Mouse (Mus musculus) midbrain, embryonic 13.5 days (tissue): ENCODE data around the gene Gm10188. TPM values are rescaled to one million over a fixed set of nuclear protein-coding genes. Genes with fewer than 3 reads are reported as not detected.
A peak's percentile ranks its signal among the peaks of the same experiment; 100 is the strongest.

Experiments used
- ATAC-seq: fragments of 200-750 bp; cut with Nextera tagmentation; 2 replicates; pipeline ENCODE4 v1.8.0; 2017; ENCODE audit warnings: mild to moderate bottlenecking, moderate TSS enrichment, moderate library complexity
- H3K27ac ChIP-seq: fragments of 300-500 bp; sonication (generic); 2 replicates; pipeline ENCODE4 v1.5.1; 2015; ENCODE audit warnings: inconsistent platforms, mild to moderate bottlenecking, moderate library complexity
- H3K27me3 ChIP-seq: fragments of 300-500 bp; sonication (generic); 2 replicates; pipeline ENCODE4 v1.6.1; 2015; ENCODE audit warnings: mild to moderate bottlenecking, inconsistent platforms
- H3K36me3 ChIP-seq: fragments of 300-500 bp; sonication (generic); 2 replicates; pipeline ENCODE4 v1.6.1; 2015; ENCODE audit warnings: mild to moderate bottlenecking, inconsistent platforms
- H3K4me1 ChIP-seq: fragments of 300-500 bp; sonication (generic); replicated peaks from 2 replicates; pipeline ENCODE4 v1.6.1; 2015; ENCODE audit warnings: inconsistent platforms
- H3K4me2 ChIP-seq: fragments of 300-500 bp; sonication (generic); replicated peaks from 2 replicates; pipeline ENCODE4 v1.6.1; 2015; ENCODE audit warnings: moderate library complexity, mild to moderate bottlenecking, inconsistent platforms
- H3K4me3 ChIP-seq: fragments of 300-500 bp; sonication (generic); replicated peaks from 2 replicates; pipeline ENCODE4 v1.5.1; 2015; ENCODE audit warnings: mild to moderate bottlenecking, inconsistent platforms
- H3K9ac ChIP-seq: fragments of 300-500 bp; sonication (generic); replicated peaks from 2 replicates; pipeline ENCODE4 v1.6.1; 2015; ENCODE audit warnings: mild to moderate bottlenecking, inconsistent platforms
- H3K9me3 ChIP-seq: fragments of 300-500 bp; sonication (generic); 2 replicates; pipeline ENCODE4 v1.6.1; 2016; ENCODE audit warnings: mild to moderate bottlenecking, inconsistent platforms
- WGBS: fragments of 180-500 bp; shearing (Covaris S2); methylation state at CpG from one replicate; pipeline ENCODE4 v1.1.7; 2015; 5-methylcytosine and 5-hydroxymethylcytosine counted together
- polyA plus RNA-seq: library from polyadenylated mRNA; unstranded; fragments of >200 nt; fragmentation: Nextera tagmentation; extraction: Ambion mirVana; gene quantifications from 2 replicates; pipeline ENCODE4 v1.2.1, GENCODE M21; 2015

Gm10188 gene
- polyA plus RNA-seq, 1 experiment from 2014 or later: 0.58 TPM

DNA sequence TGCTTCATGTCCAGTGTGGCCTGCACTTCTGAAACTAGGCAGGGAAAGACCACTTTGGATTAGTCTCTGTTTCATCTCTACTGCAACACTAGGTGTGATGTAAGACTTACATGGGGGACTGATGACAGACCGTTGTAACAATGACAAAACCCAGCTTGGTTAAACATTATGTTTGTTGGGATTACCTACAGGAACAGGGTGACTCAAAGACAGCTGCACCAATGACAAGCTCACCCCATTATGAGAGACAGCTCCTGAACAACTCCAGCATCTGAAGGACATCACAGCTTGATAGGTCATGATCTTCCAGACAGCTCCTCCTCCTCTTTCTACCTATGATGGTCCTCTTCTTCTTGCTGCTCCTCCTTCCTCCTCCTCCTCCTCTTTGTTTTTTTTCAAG is 30.8 kb upstream of the Gm10188 start:
- H3K9ac ChIP-seq: no peak overlapping the region
- no peak overlapping the region for H3K27ac ChIP-seq
- ATAC-seq: no peak
- H3K4me2 ChIP-seq: no peak overlapping the region
- H3K9me3 ChIP-seq: no peaks in the 10 kb centered on the region
- H3K27me3 ChIP-seq: no peaks in the 10 kb centered on the region
- H3K4me3 ChIP-seq: no peak overlapping the region
- H3K36me3 ChIP-seq: peaks cover 6% of the 10 kb centered on the region; the same call in 1 of the 2 replicates
- 84% methylated on average over 1 of the region's 1 CpGs for WGBS
- peaks cover 3% of the 10 kb centered on the region; the same call in 1 of the 2 replicates for H3K4me1 ChIP-seq

DNA sequence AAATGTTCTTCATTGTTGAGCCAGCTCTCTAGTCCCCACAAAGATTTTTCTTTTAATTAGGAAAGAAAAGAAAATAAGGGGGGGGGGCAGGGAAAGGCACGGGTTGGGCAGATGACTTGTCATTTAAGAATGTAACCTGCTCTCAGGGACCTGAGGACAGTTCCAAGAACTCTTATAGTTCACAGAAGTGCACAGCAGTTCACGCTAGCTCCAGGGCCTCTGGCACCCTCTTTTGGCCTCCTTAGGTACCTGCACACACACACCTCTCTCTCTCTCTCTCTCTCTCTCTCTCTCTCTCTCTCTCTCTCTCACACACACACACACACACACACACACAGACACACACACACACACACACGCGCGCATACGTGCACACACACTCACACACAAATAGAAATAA is 24.9 kb upstream of the Gm10188 start:
- no peak overlapping the region for H3K4me2 ChIP-seq
- no peaks in the 10 kb centered on the region for H3K9me3 ChIP-seq
- ATAC-seq: no peak
- no peak overlapping the region for H3K27ac ChIP-seq
- H3K9ac ChIP-seq: no peak overlapping the region
- 81% methylated on average over 6 of the region's 6 CpGs for WGBS
- no peaks in the 10 kb centered on the region for H3K27me3 ChIP-seq
- peaks cover 6% of the 10 kb centered on the region; the same call in 1 of the 2 replicates for H3K36me3 ChIP-seq
- no peaks in the 10 kb centered on the region for H3K4me1 ChIP-seq
- no peak overlapping the region for H3K4me3 ChIP-seq

GRCm38 (mm10) chr1:132246641-132247040 is 17.1 kb upstream of the Gm10188 start:
- WGBS: 87% methylated on average over 4 of the region's 4 CpGs
- Histone ChIP-seq H3K4me3 (no peak overlapping the region), H3K4me2 (no peak overlapping the region), H3K4me1 (no peaks in the 10 kb centered on the region), H3K27ac (no peak overlapping the region), H3K27me3 (no peaks in the 10 kb centered on the region), H3K9me3 (no peaks in the 10 kb centered on the region), H3K36me3 (no peaks in the 10 kb centered on the region), H3K9ac (no peak overlapping the region)
- no peak for ATAC-seq

GRCm38 (mm10) chr1:132246137-132246536 is 16.6 kb upstream of the Gm10188 start:
- Histone ChIP-seq H3K27me3 (no peaks in the 10 kb centered on the region), H3K9ac (no peak overlapping the region), H3K27ac (no peak overlapping the region), H3K4me2 (no peak overlapping the region), H3K9me3 (no peaks in the 10 kb centered on the region), H3K4me1 (no peaks in the 10 kb centered on the region), H3K36me3 (no peaks in the 10 kb centered on the region), H3K4me3 (no peak overlapping the region)
- ATAC-seq: no peak
- WGBS: 72% methylated on average over 6 of the region's 6 CpGs

- H3K4me3 ChIP-seq: no peak overlapping the region
- no peaks in the 10 kb centered on the region for H3K4me1 ChIP-seq
- no peaks in the 10 kb centered on the region for H3K36me3 ChIP-seq
- WGBS: 83% methylated on average over 5 of the region's 5 CpGs
- no peaks in the 10 kb centered on the region for H3K9me3 ChIP-seq
- H3K9ac ChIP-seq: no peak overlapping the region
- no peak overlapping the region for H3K4me2 ChIP-seq
- H3K27me3 ChIP-seq: no peaks in the 10 kb centered on the region
- no peak overlapping the region for H3K27ac ChIP-seq
- no peak for ATAC-seq
Observed at GRCm38 (mm10) chr1:132245010-132245409, 15.4 kb upstream of the Gm10188 start.

DNA sequence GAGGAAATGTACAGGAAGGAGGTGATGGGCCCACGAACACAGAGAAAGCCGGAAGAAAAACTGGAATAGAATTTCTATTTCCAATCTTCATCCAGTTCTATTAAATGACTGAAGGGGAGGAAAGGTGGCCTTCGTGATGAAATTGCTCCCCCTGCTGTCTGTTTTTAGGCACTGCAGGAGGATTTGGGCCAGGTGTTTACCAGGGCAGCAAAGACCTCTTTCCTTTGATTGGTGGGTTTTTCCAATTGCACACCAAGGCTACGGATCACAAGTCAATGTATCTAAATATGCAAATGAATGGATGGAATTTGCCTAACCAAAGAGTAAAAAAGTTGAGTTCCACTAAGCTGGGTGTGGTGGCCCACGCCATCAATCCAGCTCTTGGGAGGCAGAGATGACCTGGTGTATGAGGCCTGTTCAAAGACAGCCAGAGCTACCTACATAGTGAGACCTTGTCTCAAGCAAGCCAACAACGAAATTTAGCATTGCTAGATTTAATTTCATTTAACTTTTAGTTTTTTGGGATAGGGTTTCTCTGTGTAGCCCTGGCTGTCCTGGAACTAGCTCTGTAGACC is 8.1 kb upstream of the Gm10188 start:
- H3K4me1 ChIP-seq: no peaks in the 10 kb centered on the region
- no peaks in the 10 kb centered on the region for H3K9me3 ChIP-seq
- no peak overlapping the region for H3K4me3 ChIP-seq
- H3K4me2 ChIP-seq: no peak overlapping the region
- ATAC-seq: no peak
- no peak overlapping the region for H3K9ac ChIP-seq
- no peaks in the 10 kb centered on the region for H3K27me3 ChIP-seq
- WGBS: 20% methylated on average over 6 of the region's 6 CpGs
- no peaks in the 10 kb centered on the region; the same call in 1 of the 2 replicates for H3K36me3 ChIP-seq
- H3K27ac ChIP-seq: no peak overlapping the region

- H3K9me3 ChIP-seq: no peaks in the 10 kb centered on the region
- no peak for ATAC-seq
- peaks cover 8% of the 10 kb centered on the region for H3K4me1 ChIP-seq
- H3K9ac ChIP-seq: no peak overlapping the region
- 76% methylated on average over 9 of the region's 9 CpGs for WGBS
- H3K36me3 ChIP-seq: peaks cover under 1% of the 10 kb centered on the region; the same call in 1 of the 2 replicates
- no peak overlapping the region for H3K4me2 ChIP-seq
- H3K4me3 ChIP-seq: no peak overlapping the region
- H3K27ac ChIP-seq: no peak overlapping the region
- 0 out of 2 replicates have a peak, but pooled peaks cover 2% of the 10 kb centered on the region for H3K27me3 ChIP-seq
Observed at GRCm38 (mm10) chr1:132234757-132235273, 5.2 kb upstream of the Gm10188 start.

DNA sequence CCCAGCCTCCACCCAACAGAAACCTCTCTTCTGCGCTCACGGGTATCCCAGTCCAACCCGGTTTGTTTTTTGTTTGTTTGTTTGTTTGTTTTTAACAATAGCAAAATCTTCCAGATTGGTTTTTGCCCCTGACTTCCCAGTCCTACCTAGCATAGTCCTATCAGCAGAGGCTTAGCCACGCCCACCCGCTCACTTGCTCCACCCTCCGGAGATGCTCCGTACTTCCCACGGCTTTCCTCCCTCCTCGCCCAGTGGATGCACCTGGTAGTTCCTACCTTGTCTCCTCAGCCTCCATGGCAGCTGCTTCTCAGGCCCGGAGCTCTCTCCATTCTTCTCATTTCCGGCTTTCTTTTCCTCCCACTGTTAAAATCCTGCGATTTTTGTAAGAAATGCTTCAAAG is 4.0 kb upstream of the Gm10188 start:
- no peak overlapping the region for H3K27ac ChIP-seq
- peaks cover 5% of the 10 kb centered on the region for H3K36me3 ChIP-seq
- H3K4me2 ChIP-seq: no peak overlapping the region
- H3K27me3 ChIP-seq: 0 out of 2 replicates have a peak, but pooled peaks cover 2% of the 10 kb centered on the region
- no peaks in the 10 kb centered on the region for H3K9me3 ChIP-seq
- H3K4me3 ChIP-seq: no peak overlapping the region
- no peak overlapping the region for H3K9ac ChIP-seq
- ATAC-seq: 0 out of 2 replicates have a peak, but pooled peaks have one; percentile 60
- H3K4me1 ChIP-seq: peaks cover 8% of the 10 kb centered on the region
- 25% methylated on average over 12 of the region's 12 CpGs for WGBS

GRCm38 (mm10) chr1:132231470-132232274 is 2.1 kb upstream of the Gm10188 start:
- H3K4me2 ChIP-seq: no peak overlapping the region
- 0 out of 2 replicates have a peak, but pooled peaks cover 2% of the 10 kb centered on the region for H3K27me3 ChIP-seq
- H3K36me3 ChIP-seq: peaks cover 5% of the 10 kb centered on the region
- no peaks in the 10 kb centered on the region for H3K9me3 ChIP-seq
- peak overlapping the region; percentile 44; the same call in 1 of the 2 replicates for H3K9ac ChIP-seq
- peaks cover 8% of the 10 kb centered on the region for H3K4me1 ChIP-seq
- H3K4me3 ChIP-seq: no peak overlapping the region
- peak overlapping the region; percentile 64 for H3K27ac ChIP-seq
- peak; percentile 62 for ATAC-seq
- 26% methylated on average over 7 of the region's 7 CpGs for WGBS

- Histone ChIP-seq H3K9me3 (no peaks in the 10 kb centered on the region), H3K27me3 (0 out of 2 replicates have a peak, but pooled peaks cover 2% of the 10 kb centered on the region), H3K4me2 (no peak overlapping the region), H3K27ac (no peak overlapping the region), H3K4me3 (no peak overlapping the region), H3K4me1 (peaks cover 18% of the 10 kb centered on the region), H3K9ac (no peak overlapping the region), H3K36me3 (peaks cover 5% of the 10 kb centered on the region)
- ATAC-seq: no peak
- 80% methylated on average over 13 of the region's 13 CpGs for WGBS
Observed at GRCm38 (mm10) chr1:132226297-132227080, 3.1 kb downstream of the Gm10188 start.

- WGBS: 10% methylated on average over 6 of the region's 6 CpGs
- H3K9ac ChIP-seq: 0 out of 2 replicates have a peak overlapping the region, but pooled peaks have one; percentile 19
- peaks cover 30% of the 10 kb centered on the region for H3K4me1 ChIP-seq
- H3K9me3 ChIP-seq: no peaks in the 10 kb centered on the region
- no peaks in the 10 kb centered on the region for H3K27me3 ChIP-seq
- no peaks in the 10 kb centered on the region for H3K36me3 ChIP-seq
- peak overlapping the region; percentile 24 for H3K4me2 ChIP-seq
- no peak overlapping the region for H3K4me3 ChIP-seq
- peak; percentile 84 for ATAC-seq
- H3K27ac ChIP-seq: peak overlapping the region; percentile 79
Observed at GRCm38 (mm10) chr1:132222166-132222565, 7.4 kb downstream of the Gm10188 start.
